Mouse (Mus musculus) midbrain, postnatal 0 days (tissue): Measurements from ENCODE around the gene Olfr1150-ps1. TPM values are rescaled to one million over a fixed set of nuclear protein-coding genes. Genes with fewer than 3 reads are reported as not detected.

ENCODE experiments used
- ATAC-seq: fragments of 200-750 bp; cut with Nextera tagmentation; 2 replicates; pipeline ENCODE4 v1.8.0; 2017; ENCODE audit warnings: moderate number of reproducible peaks, mild to moderate bottlenecking, moderate TSS enrichment, moderate library complexity; ENCODE audit not compliant: low FRiP score
- DNase-seq: peaks from one replicate; pipeline ENCODE4 v3.0.0-alpha.2; 2015; ENCODE audit warnings: low spot score
- H3K27ac ChIP-seq: fragments of 300-500 bp; sonication (generic); 2 replicates; pipeline ENCODE4 v1.5.1; 2014; ENCODE audit warnings: low read depth, mild to moderate bottlenecking, low read length, mixed read lengths
- H3K27me3 ChIP-seq: fragments of 300-500 bp; sonication (generic); 2 replicates; pipeline ENCODE4 v1.6.1; 2014; ENCODE audit warnings: low read length, control low read depth, mixed read lengths; ENCODE audit not compliant: insufficient read depth
- H3K36me3 ChIP-seq: fragments of 300-500 bp; sonication (generic); 2 replicates; pipeline ENCODE4 v1.6.1; 2014; ENCODE audit warnings: low read length, control low read depth, mixed read lengths; ENCODE audit not compliant: insufficient read depth
- H3K4me1 ChIP-seq: fragments of 300-500 bp; sonication (generic); 2 replicates; pipeline ENCODE4 v1.6.1; 2014; ENCODE audit warnings: mild to moderate bottlenecking, control low read depth, antibody characterized with exemption, low read length, mixed read lengths; ENCODE audit not compliant: insufficient read depth
- H3K4me2 ChIP-seq: fragments of 300-500 bp; sonication (generic); 2 replicates; pipeline ENCODE4 v1.6.1; 2014; ENCODE audit warnings: low read depth, mild to moderate bottlenecking, low read length, mixed read lengths; ENCODE audit not compliant: poor library complexity, severe bottlenecking
- H3K4me3 ChIP-seq: fragments of 300-500 bp; sonication (generic); 2 replicates; pipeline ENCODE4 v1.5.1; 2014; ENCODE audit warnings: low read depth, mild to moderate bottlenecking, low read length, moderate library complexity
- H3K9ac ChIP-seq: fragments of 300-500 bp; sonication (generic); replicated peaks from 2 replicates; pipeline ENCODE4 v1.6.1; 2014; ENCODE audit warnings: mild to moderate bottlenecking, low read length, moderate library complexity, mixed read lengths; ENCODE audit not compliant: poor library complexity, severe bottlenecking
- H3K9me3 ChIP-seq: fragments of 300-500 bp; sonication (generic); 2 replicates; pipeline ENCODE4 v1.6.1; 2016; ENCODE audit warnings: low read length, control low read depth
- CTCF ChIP-seq: IDR thresholded peaks from 2 replicates; pipeline ENCODE4 v1.5.1; 2016; ENCODE audit warnings: antibody characterized with exemption, mild to moderate bottlenecking
- WGBS: fragments of 180-500 bp; shearing (Covaris S2); extraction: QIAGEN DNeasy Blood & Tissue Kit; methylation state at CpG from one replicate; pipeline ENCODE4 v1.1.7; 2014; 5-methylcytosine and 5-hydroxymethylcytosine counted together
- polyA plus RNA-seq: library from polyadenylated mRNA; unstranded; fragments of >200 nt; fragmentation: Nextera tagmentation; extraction: Ambion mirVana; gene quantifications from 2 replicates; pipeline ENCODE4 v1.2.1, GENCODE M21; 2015
- total RNA-seq: library from RNA; depleted of rRNA; stranded (reverse); fragments of >200 nt; gene quantifications from 2 replicates; pipeline ENCODE4 v1.2.3, GENCODE M21; 2014; rRNA removed

Gene Olfr1150-ps1
- not detected in 2 replicates for total RNA-seq
- not detected in 2 replicates for polyA plus RNA-seq

GRCm38 (mm10) chr2:87843693-87844092 is at the start of gene Olfr1150-ps1:
Gene Olfr1150-ps1, plus strand, starts transcription at chr2:87843993.
- WGBS, result 77% methylated on average over 1 of the region's 1 CpGs
- H3K9me3 ChIP-seq, result no peaks in the 10 kb centered on the region

GRCm38 (mm10) chr2:87800292-87800691 is 43.5 kb upstream of the Olfr1150-ps1 start, which contains the start of gene Olfr1143:
Gene Olfr1143, plus strand, starts transcription at chr2:87800592.
- H3K4me2 ChIP-seq, result no peak within 1 kb of the TSS
- DNase-seq (no peak), ATAC-seq (no peak)
- H3K9me3 ChIP-seq, result no peaks in the 10 kb centered on the region
- no peak for TF ChIP-seq CTCF
- no peaks in the 10 kb centered on the region for H3K27me3 ChIP-seq
- H3K36me3 ChIP-seq, result no peaks in the 10 kb centered on the region
- no peak within 1 kb of the TSS for H3K4me3 ChIP-seq
- no peak within 1 kb of the TSS for H3K27ac ChIP-seq
- no peaks in the 10 kb centered on the region for H3K4me1 ChIP-seq
- no peak within 1 kb of the TSS for H3K9ac ChIP-seq

More at GRCm38 (mm10) chr2:87843693-87844092, at the start of gene Olfr1150-ps1:
- ATAC-seq (no peak), DNase-seq (no peak)
- H3K4me1 ChIP-seq, result no peaks in the 10 kb centered on the region
- no peak within 1 kb of the TSS for H3K4me2 ChIP-seq
- no peaks in the 10 kb centered on the region for H3K27me3 ChIP-seq
- no peaks in the 10 kb centered on the region for H3K36me3 ChIP-seq
- H3K9ac ChIP-seq, result no peak within 1 kb of the TSS
- TF ChIP-seq CTCF, result no peak
- H3K4me3 ChIP-seq, result no peak within 1 kb of the TSS
- no peak within 1 kb of the TSS for H3K27ac ChIP-seq

- ATAC-seq, result no peak
- H3K36me3 ChIP-seq, result no peaks in the 10 kb centered on the region
- 79% methylated on average over 1 of the region's 1 CpGs for WGBS
- no peak for TF ChIP-seq CTCF
- no peak for DNase-seq
- H3K9me3 ChIP-seq, result no peaks in the 10 kb centered on the region
- H3K4me2 ChIP-seq, result no peak within 1 kb of the TSS
- H3K4me1 ChIP-seq, result no peaks in the 10 kb centered on the region
- no peak within 1 kb of the TSS for H3K27ac ChIP-seq
- H3K4me3 ChIP-seq, result no peak within 1 kb of the TSS
- H3K27me3 ChIP-seq, result no peaks in the 10 kb centered on the region
- no peak within 1 kb of the TSS for H3K9ac ChIP-seq
These were observed 34.3 kb upstream of the Olfr1150-ps1 start, which contains the start of gene Olfr1145 for GRCm38 (mm10) chr2:87809522-87809921. Gene Olfr1145, plus strand, starts transcription at chr2:87809822.

GRCm38 (mm10) chr2:87830233-87830632 is 13.6 kb upstream of the Olfr1150-ps1 start, which contains the start of gene Olfr1148:
Gene Olfr1148, plus strand, starts transcription at chr2:87830533.
- ATAC-seq (no peak), DNase-seq (no peak)
- Histone ChIP-seq H3K4me1 (no peaks in the 10 kb centered on the region), H3K9ac (no peak within 1 kb of the TSS), H3K27ac (no peak within 1 kb of the TSS), H3K9me3 (no peaks in the 10 kb centered on the region), H3K4me3 (no peak within 1 kb of the TSS), H3K27me3 (no peaks in the 10 kb centered on the region), H3K4me2 (no peak within 1 kb of the TSS), H3K36me3 (no peaks in the 10 kb centered on the region)
- 95% methylated on average over 1 of the region's 1 CpGs for WGBS
- TF ChIP-seq CTCF, result no peak

- H3K4me2 ChIP-seq, result no peak within 1 kb of the TSS
- no peak for TF ChIP-seq CTCF
- 91% methylated on average over 1 of the region's 1 CpGs for WGBS
These were observed 11.8 kb downstream of the Olfr1150-ps1 start, which contains the start of gene Olfr1151 for GRCm38 (mm10) chr2:87855562-87855961. Gene Olfr1151, plus strand, starts transcription at chr2:87855862.

GRCm38 (mm10) chr2:87866192-87866591 is 22.4 kb downstream of the Olfr1150-ps1 start, which contains the start of gene Olfr1152:
Gene Olfr1152, plus strand, starts transcription at chr2:87866492.
- Histone ChIP-seq H3K4me3 (no peak within 1 kb of the TSS), H3K27me3 (no peaks in the 10 kb centered on the region), H3K4me1 (no peaks in the 10 kb centered on the region), H3K27ac (no peak within 1 kb of the TSS), H3K36me3 (no peaks in the 10 kb centered on the region), H3K9me3 (no peaks in the 10 kb centered on the region), H3K9ac (no peak within 1 kb of the TSS), H3K4me2 (no peak within 1 kb of the TSS)
- DNase-seq (no peak), ATAC-seq (no peak)
- no peak for TF ChIP-seq CTCF

More at GRCm38 (mm10) chr2:87855562-87855961, 11.8 kb downstream of the Olfr1150-ps1 start, which contains the start of gene Olfr1151:
- Histone ChIP-seq H3K9me3 (no peaks in the 10 kb centered on the region), H3K27me3 (no peaks in the 10 kb centered on the region), H3K4me1 (no peaks in the 10 kb centered on the region), H3K27ac (no peak within 1 kb of the TSS), H3K36me3 (no peaks in the 10 kb centered on the region), H3K4me3 (no peak within 1 kb of the TSS), H3K9ac (no peak within 1 kb of the TSS)
- ATAC-seq (no peak), DNase-seq (no peak)
